Mouse (Mus musculus) urinary bladder, adult 18-20 months (tissue): ENCODE measurements around the gene Mlh3.

Experiments
- DNase-seq, 2 experiments: peaks; one replicate each; pipeline ENCODE4 v3.0.0; 2022; ENCODE audit warnings: low spot score in 2 of 2, mixed read lengths in 2 of 2

Mlh3 gene

DNA sequence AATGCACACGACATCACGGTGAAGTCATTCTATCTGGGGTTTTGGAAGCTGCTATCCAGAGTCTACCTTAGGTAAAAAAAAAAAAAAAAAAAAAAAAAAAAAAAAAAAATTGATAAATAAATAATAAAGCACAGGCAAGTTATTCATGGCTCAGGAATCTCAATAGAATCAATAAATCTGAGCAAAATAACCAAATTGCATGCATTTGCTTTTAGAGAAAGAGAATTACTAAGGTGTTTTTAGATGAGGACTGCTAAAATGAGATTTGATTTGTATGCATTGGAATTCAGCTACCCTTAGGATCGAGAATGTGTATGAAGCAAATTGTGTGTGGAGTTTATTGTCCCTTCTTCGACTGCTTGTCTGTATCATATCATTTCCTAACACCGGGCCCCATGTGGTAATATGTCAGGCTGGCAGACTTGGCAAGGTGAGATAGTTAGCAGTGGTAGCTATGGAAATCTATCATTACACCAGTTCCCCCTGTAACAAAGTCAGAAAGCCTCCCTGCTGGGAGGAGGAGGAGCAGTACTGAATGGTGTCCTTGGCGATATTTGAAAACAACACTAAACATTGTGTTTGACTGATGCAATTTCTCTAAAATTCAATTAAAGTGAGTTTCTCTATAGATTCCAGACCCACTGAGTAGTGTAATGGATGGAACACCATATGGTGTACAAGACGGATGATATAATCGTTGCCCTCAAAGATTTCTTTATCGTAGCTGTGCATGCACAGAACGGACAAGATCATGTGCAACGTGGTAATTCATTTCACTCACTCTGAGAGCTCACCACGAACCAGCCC is 10.6 kb upstream of the Mlh3 start:
- DNase-seq: no peak

GRCm38 (mm10) chr12:85280105-85280844 is 9.9 kb upstream of the Mlh3 start:
- peak; percentile 97 to 99 for DNase-seq

DNA sequence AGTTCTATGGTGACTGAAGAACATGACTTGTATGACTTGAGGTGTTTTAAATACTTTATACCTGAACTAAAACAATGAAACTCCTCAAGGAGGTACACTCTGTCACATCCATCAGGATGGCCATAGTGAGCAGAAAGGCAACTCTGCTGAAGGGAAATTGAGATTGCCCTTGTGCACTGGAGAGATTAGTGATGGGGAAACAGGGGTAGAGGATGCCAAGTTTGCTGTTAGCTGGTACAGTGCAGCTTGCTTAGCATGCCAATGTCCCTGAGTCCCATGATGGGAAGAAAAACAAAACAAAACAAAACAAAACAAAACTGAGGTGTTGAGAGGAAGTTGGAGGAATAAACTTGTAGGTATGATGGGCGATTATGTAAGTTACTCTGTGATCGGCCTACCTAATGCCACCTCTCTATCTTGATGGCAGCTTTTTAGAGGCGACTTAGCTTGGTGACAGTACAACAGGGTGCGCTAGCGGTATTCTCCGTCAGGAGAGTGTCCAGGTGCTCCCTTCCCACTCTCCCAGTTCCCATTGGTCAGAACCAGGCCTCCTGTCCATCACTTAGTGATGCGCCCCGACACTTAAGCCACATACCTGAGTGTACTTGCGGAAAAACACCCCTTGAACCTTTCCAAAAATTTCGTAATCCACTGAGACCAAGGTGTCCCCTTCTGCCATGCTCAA is 9.1 kb upstream of the Mlh3 start:
- no peak for DNase-seq

- no peak for DNase-seq
Observed at GRCm38 (mm10) chr12:85278919-85279318, 8.5 kb upstream of the Mlh3 start.

DNA sequence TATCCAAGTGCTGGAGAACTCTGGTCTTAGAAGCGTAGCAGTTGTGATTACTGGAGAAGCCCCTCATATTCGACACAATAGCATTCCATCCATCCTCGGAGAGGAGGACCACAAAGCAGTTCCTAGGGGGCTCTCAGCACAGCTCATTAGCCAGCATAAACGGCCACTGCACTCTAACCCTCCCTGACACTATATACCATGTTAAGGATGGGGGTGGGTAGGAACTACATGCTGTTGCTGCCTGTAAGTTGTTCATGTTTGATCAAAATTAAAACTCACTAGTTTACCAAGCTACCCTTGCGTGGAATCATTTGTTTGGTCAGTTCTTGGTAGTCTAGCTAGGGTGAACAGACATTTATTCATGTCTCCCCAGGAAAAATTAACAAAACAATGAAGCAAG is 5.9 kb upstream of the Mlh3 start:
- DNase-seq: no peak

DNA sequence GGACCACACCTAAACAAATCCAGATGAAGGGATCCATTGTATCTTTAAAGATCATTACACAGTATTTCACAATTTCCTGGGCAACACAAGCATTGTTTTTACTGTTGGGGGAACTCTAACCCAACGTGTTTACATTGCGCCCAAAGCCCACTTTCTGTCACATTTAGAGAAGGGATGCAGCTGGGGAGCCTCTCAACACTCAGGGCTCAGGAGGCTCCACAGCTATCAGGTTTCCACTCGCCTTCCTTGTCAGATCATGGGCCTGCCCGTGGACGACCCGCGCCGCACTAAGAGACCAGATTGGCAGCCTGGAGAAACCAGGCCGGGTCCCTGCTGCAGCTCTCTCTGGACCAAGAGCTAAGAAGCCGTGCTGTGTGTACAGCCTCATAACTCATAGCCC is 3.1 kb upstream of the Mlh3 start:
- DNase-seq: peak; percentile 28 to 47

GRCm38 (mm10) chr12:85271843-85272206 is 1.4 kb upstream of the Mlh3 start:
- no peak for DNase-seq

- DNase-seq: no peak
Observed at GRCm38 (mm10) chr12:85271132-85271842, 888 bp upstream of the Mlh3 start.

- no peak for DNase-seq
Observed at GRCm38 (mm10) chr12:85269821-85270220, 578 bp downstream of the Mlh3 start.

- no peak for DNase-seq
Observed at GRCm38 (mm10) chr12:85266248-85266647, 4.2 kb downstream of the Mlh3 start.

- DNase-seq: no peak
Observed at GRCm38 (mm10) chr12:85264940-85265339, 5.5 kb downstream of the Mlh3 start.

DNA sequence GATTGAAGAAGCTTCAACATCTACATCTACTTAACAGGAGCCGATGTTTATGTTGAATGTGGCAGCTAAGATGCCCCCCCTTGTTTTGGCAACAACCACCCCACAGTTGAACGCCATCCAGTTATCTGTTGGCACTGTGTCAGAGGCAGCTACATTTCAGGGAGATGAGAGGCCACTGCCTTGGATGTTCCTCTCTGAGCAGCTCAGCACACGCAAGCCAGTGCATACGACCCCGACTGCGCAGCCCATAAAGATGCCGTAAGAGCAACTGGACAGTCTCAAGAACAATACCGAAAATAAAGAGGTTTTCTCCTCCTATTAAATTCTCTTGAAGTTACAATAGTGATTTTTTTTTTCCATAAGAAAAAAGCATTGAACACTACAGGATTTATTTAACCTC is 5.9 kb downstream of the Mlh3 start:
- DNase-seq: no peak

GRCm38 (mm10) chr12:85263190-85263589 is 7.2 kb downstream of the Mlh3 start:
- DNase-seq: no peak

- DNase-seq: no peak
Observed at GRCm38 (mm10) chr12:85262489-85262888, 7.9 kb downstream of the Mlh3 start.

GRCm38 (mm10) chr12:85257008-85257639 is 13.3 kb downstream of the Mlh3 start:
- no peak for DNase-seq

DNA sequence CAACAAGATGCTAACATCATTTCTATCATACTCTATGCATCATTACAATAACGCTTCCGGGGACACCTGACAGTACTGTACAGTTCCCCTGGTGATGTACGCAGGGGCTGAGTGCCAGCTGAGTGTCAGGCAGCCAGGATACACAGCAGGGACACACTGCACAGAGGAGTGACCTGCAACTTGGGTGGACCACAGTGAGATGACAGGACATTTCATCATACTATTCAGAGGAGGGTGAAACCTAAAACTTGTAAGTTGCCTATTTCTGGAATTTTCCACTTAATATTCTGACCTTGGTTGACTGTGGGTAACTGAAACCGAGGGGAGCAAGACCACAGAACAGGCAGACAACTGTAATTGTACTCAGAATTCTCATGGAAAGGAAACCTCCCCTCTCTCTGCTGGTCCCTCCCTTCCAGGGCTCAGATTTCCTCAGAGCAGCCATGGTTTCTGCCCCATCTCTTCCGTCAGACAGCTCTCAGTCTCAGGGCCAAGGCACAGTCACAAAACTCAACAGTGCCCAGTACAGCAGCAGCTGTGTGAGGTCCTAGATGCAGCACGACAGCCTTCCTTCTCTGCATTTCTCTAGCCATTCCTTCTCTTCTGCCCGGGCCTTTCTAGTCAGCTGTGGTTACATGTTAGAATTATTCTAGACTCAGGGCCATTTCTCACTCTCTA is 14.2 kb downstream of the Mlh3 start:
- DNase-seq: no peak

- no peak for DNase-seq
Observed at GRCm38 (mm10) chr12:85252083-85252482, 18.3 kb downstream of the Mlh3 start.

GRCm38 (mm10) chr12:85237553-85237952 is 32.8 kb downstream of the Mlh3 start:
- DNase-seq: no peak

GRCm38 (mm10) chr12:85233376-85234358 is 36.7 kb downstream of the Mlh3 start:
- no peak for DNase-seq
